9 mouse cellular contexts compared by ENCODE assay signal in the genomic region with DNA sequence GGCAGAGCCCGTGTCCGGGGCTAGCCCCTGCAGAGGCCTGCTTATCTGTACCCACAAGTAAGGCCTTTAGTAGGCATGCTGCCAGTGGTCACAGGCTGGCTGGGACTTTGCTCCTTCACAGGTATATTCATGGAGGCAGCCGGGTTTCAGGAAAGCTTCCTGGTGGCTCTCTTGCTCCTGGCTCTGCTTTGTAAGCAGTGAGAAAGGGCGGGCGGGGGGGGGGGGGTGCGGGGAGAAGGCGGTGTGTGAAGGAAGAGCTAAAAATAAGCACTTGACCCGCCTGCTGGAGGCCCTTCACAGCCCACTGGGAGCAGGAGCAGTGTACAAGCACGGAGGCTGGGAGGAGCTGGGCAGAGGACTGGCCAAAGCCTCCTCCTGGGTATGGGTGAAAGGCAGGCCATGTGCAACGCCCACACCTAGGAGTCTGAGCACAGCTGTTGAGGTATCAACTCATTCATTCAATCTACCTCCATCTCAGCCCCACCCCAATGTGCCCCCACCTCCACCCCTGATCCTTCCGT. TPM values are rescaled to one million over a fixed set of nuclear protein-coding genes. Genes with fewer than 3 reads are reported as not detected.
A peak's percentile ranks its signal among the peaks of the same experiment; 100 is the strongest.
DNase-seq lines count a peak whose midpoint lies in the region; ATAC-seq lines count a peak whose summit lies in the region.
"Had no signal": no experiment of that assay in that cellular context is flagged by ENCODE, and none has a peak within 500 bp of the region (broad histone marks: within the 10 kb centered on the region; RNA-seq: fewer than 3 reads in every experiment).

No protein-coding gene starts in this region.

- H3K27ac ChIP-seq in embryonic facial prominence, embryonic 13.5 days: peak overlapping the region; percentile 4; the same call in 1 of the 2 replicates
- no peak overlapping the region for H3K27ac ChIP-seq in forebrain, embryonic 14.5 days (ENCODE audit: low read depth, low read length)

- H3K4me2 ChIP-seq in embryonic facial prominence, embryonic 13.5 days: no peak overlapping the region
- H3K4me2 ChIP-seq in forebrain, embryonic 14.5 days (ENCODE audit: low read length): no peak overlapping the region

- ATAC-seq in frontal cortex, adult (ENCODE audit: low TSS enrichment): peak; percentile 10; the same call in 1 of the 2 replicates
- no peak for ATAC-seq in embryonic facial prominence, embryonic 13.5 days (ENCODE audit: insufficient number of reproducible peaks, insufficient read depth, low FRiP score, low TSS enrichment, low read depth)
- no peak for ATAC-seq in inflammation-experienced regulatory T-cells, adult 6 months
- ATAC-seq in forebrain, embryonic 14.5 days: no peak

- no peaks in the 10 kb centered on the region for H3K36me3 ChIP-seq in embryonic facial prominence, embryonic 13.5 days
- H3K36me3 ChIP-seq in forebrain, embryonic 14.5 days (ENCODE audit: control insufficient read depth, insufficient read depth, low read length): peaks cover 23% of the 10 kb centered on the region

- H3K4me3 ChIP-seq in embryonic facial prominence, embryonic 13.5 days: no peak overlapping the region
- no peak overlapping the region for H3K4me3 ChIP-seq in forebrain, embryonic 14.5 days (ENCODE audit: low read depth, low read length)

- WGBS in embryonic facial prominence, embryonic 13.5 days: 51% methylated on average over 11 of the region's 11 CpGs
- WGBS in forebrain, embryonic 14.5 days: 56% methylated on average over 7 of the region's 11 CpGs

- H3K27me3 ChIP-seq in embryonic facial prominence, embryonic 13.5 days: peaks cover 13% of the 10 kb centered on the region
- H3K27me3 ChIP-seq in forebrain, embryonic 14.5 days (replicated peaks; ENCODE audit: control insufficient read depth, insufficient read depth, low read length): no peaks in the 10 kb centered on the region

- H3K4me1 ChIP-seq in embryonic facial prominence, embryonic 13.5 days: peaks cover 14% of the 10 kb centered on the region
- H3K4me1 ChIP-seq in forebrain, embryonic 14.5 days (ENCODE audit: control insufficient read depth, insufficient read depth, low read length): no peaks in the 10 kb centered on the region

- no peaks in the 10 kb centered on the region for H3K9me3 ChIP-seq in embryonic facial prominence, embryonic 13.5 days
- H3K9me3 ChIP-seq in forebrain, embryonic 14.5 days (replicated peaks; ENCODE audit: control insufficient read depth, low read length): no peaks in the 10 kb centered on the region
- H3K9me3 ChIP-seq: G1E had no signal

- DNase-seq in frontal cortex, postnatal 10 days (ENCODE audit: low spot score in 2 of 2): no peak
- peak; percentile 76 to 86 for DNase-seq in kidney, adult 8-10 months
- peak; percentile 30 for DNase-seq in lung, postnatal 14 days
- DNase-seq in layer of hippocampus, adult 8-10 months (ENCODE audit: low spot score in 2 of 2): no peak
- no peak for DNase-seq in forebrain, embryonic 14.5 days (ENCODE audit: low spot score)

- H3K9ac ChIP-seq in embryonic facial prominence, embryonic 13.5 days: no peak overlapping the region
- no peak overlapping the region for H3K9ac ChIP-seq in forebrain, embryonic 14.5 days (ENCODE audit: low read length)

RNA-seq across cellular contexts. Expression of gene Apeh, which starts 25.5 kb away (rescaled TPM):
- 40.8 and 45.6 TPM in 2 replicates for polyA plus RNA-seq in embryonic facial prominence, embryonic 13.5 days (2015; fragmentation: Nextera tagmentation; extraction: Ambion mirVana)
- total RNA-seq in layer of hippocampus, adult 8-10 months (2022): 10 to 100 TPM; 33.9 to 45.8 (median 35.5) TPM
- 10 to 100 TPM; 35.3 to 52.6 (median 45.0) TPM for polyA plus RNA-seq in inflammation-experienced regulatory T-cells, adult 6 months (2017; shearing (Covaris generic))
- polyA plus RNA-seq in forebrain, embryonic 14.5 days (2014; fragmentation: Nextera tagmentation; extraction: Ambion mirVana): 39.1 and 43.0 TPM in 2 replicates

RNA-seq across cellular contexts. Expression of gene Rnf123, which starts 36.8 kb away (rescaled TPM):
- 31.2 and 36.2 TPM in 2 replicates for polyA plus RNA-seq in embryonic facial prominence, embryonic 13.5 days (2015; fragmentation: Nextera tagmentation; extraction: Ambion mirVana)
- 100 to 1,000 TPM in 3 of 4 experiments, 10 to 100 TPM in 1; 89.0 to 123 (median 115) TPM for total RNA-seq in layer of hippocampus, adult 8-10 months (2022)
- polyA plus RNA-seq in inflammation-experienced regulatory T-cells, adult 6 months (2017; shearing (Covaris generic)): 10 to 100 TPM; 36.0 to 83.5 (median 66.3) TPM
- 37.5 and 42.7 TPM in 2 replicates for polyA plus RNA-seq in forebrain, embryonic 14.5 days (2014; fragmentation: Nextera tagmentation; extraction: Ambion mirVana)

RNA-seq across cellular contexts. Expression of gene Mst1, which starts 39.7 kb away (rescaled TPM):
- 0.38 and 1.0 TPM in 2 replicates for polyA plus RNA-seq in embryonic facial prominence, embryonic 13.5 days (2015; fragmentation: Nextera tagmentation; extraction: Ambion mirVana)
- not detected for total RNA-seq in layer of hippocampus, adult 8-10 months (2022)
- under 1 TPM in 2 of 3 experiments, not detected in 1; 0.67 to 0.87 TPM for polyA plus RNA-seq in inflammation-experienced regulatory T-cells, adult 6 months (2017; shearing (Covaris generic))
- not detected in 2 replicates for polyA plus RNA-seq in forebrain, embryonic 14.5 days (2014; fragmentation: Nextera tagmentation; extraction: Ambion mirVana)

Comparison
In these comparisons a context has a peak if more than half of its experiments do, and no peak if none do; other contexts are left out.
1. DNase-seq: peak in kidney, adult 8-10 months (2 of 2) and lung, postnatal 14 days (single experiment); none in frontal cortex, postnatal 10 days (0 of 2), layer of hippocampus, adult 8-10 months (0 of 2) and forebrain, embryonic 14.5 days (single experiment).